Mouse (Mus musculus) midbrain, postnatal 0 days (tissue): ENCODE measurements at regions not wholly inside any gene's neighbourhood (a gene's known extent, or its start where the extent isn't known, plus 50 kb on each side); places are given as distances from the start of the nearest gene placed in this dataset.

Source experiments
- ATAC-seq: fragments of 200-750 bp; cut with Nextera tagmentation; 2 replicates; pipeline ENCODE4 v1.8.0; 2017; ENCODE audit warnings: moderate number of reproducible peaks, mild to moderate bottlenecking, moderate TSS enrichment, moderate library complexity; ENCODE audit not compliant: low FRiP score
- DNase-seq: peaks from one replicate; pipeline ENCODE4 v3.0.0-alpha.2; 2015; ENCODE audit warnings: low spot score
- H3K27ac ChIP-seq: fragments of 300-500 bp; sonication (generic); 2 replicates; pipeline ENCODE4 v1.5.1; 2014; ENCODE audit warnings: low read depth, mild to moderate bottlenecking, low read length, mixed read lengths
- H3K27me3 ChIP-seq: fragments of 300-500 bp; sonication (generic); 2 replicates; pipeline ENCODE4 v1.6.1; 2014; ENCODE audit warnings: low read length, control low read depth, mixed read lengths; ENCODE audit not compliant: insufficient read depth
- H3K36me3 ChIP-seq: fragments of 300-500 bp; sonication (generic); 2 replicates; pipeline ENCODE4 v1.6.1; 2014; ENCODE audit warnings: low read length, control low read depth, mixed read lengths; ENCODE audit not compliant: insufficient read depth
- H3K4me1 ChIP-seq: fragments of 300-500 bp; sonication (generic); 2 replicates; pipeline ENCODE4 v1.6.1; 2014; ENCODE audit warnings: mild to moderate bottlenecking, control low read depth, antibody characterized with exemption, low read length, mixed read lengths; ENCODE audit not compliant: insufficient read depth
- H3K4me2 ChIP-seq: fragments of 300-500 bp; sonication (generic); 2 replicates; pipeline ENCODE4 v1.6.1; 2014; ENCODE audit warnings: low read depth, mild to moderate bottlenecking, low read length, mixed read lengths; ENCODE audit not compliant: poor library complexity, severe bottlenecking
- H3K4me3 ChIP-seq: fragments of 300-500 bp; sonication (generic); 2 replicates; pipeline ENCODE4 v1.5.1; 2014; ENCODE audit warnings: low read depth, mild to moderate bottlenecking, low read length, moderate library complexity
- H3K9ac ChIP-seq: fragments of 300-500 bp; sonication (generic); replicated peaks from 2 replicates; pipeline ENCODE4 v1.6.1; 2014; ENCODE audit warnings: mild to moderate bottlenecking, low read length, moderate library complexity, mixed read lengths; ENCODE audit not compliant: poor library complexity, severe bottlenecking
- H3K9me3 ChIP-seq: fragments of 300-500 bp; sonication (generic); 2 replicates; pipeline ENCODE4 v1.6.1; 2016; ENCODE audit warnings: low read length, control low read depth
- CTCF ChIP-seq: IDR thresholded peaks from 2 replicates; pipeline ENCODE4 v1.5.1; 2016; ENCODE audit warnings: antibody characterized with exemption, mild to moderate bottlenecking
- WGBS: fragments of 180-500 bp; shearing (Covaris S2); extraction: QIAGEN DNeasy Blood & Tissue Kit; methylation state at CpG from one replicate; pipeline ENCODE4 v1.1.7; 2014; 5-methylcytosine and 5-hydroxymethylcytosine counted together

GRCm38 (mm10) chr8:12487201-12487600 lies 85.6 kb upstream of the Spaca7 start:
- Histone ChIP-seq H3K4me1 (no peaks in the 10 kb centered on the region), H3K9me3 (no peaks in the 10 kb centered on the region), H3K4me3 (no peak overlapping the region), H3K27ac (no peak overlapping the region), H3K27me3 (no peaks in the 10 kb centered on the region; the same call in 1 of the 2 replicates), H3K36me3 (no peaks in the 10 kb centered on the region), H3K9ac (no peak overlapping the region), H3K4me2 (no peak overlapping the region)
- DNase-seq (no peak), ATAC-seq (no peak)
- 51% methylated on average over 11 of the region's 11 CpGs for WGBS
- no peak for TF ChIP-seq CTCF

- Histone ChIP-seq H3K36me3 (no peaks in the 10 kb centered on the region), H3K4me1 (no peaks in the 10 kb centered on the region), H3K9ac (no peak overlapping the region), H3K4me2 (no peak overlapping the region), H3K9me3 (no peaks in the 10 kb centered on the region), H3K4me3 (no peak overlapping the region), H3K27me3 (no peaks in the 10 kb centered on the region; the same call in 1 of the 2 replicates), H3K27ac (no peak overlapping the region)
- 94% methylated on average over 5 of the region's 5 CpGs for WGBS
- DNase-seq (no peak), ATAC-seq (no peak)
- TF ChIP-seq CTCF = no peak
Observed at GRCm38 (mm10) chr8:12489194-12489593, 83.6 kb upstream of the Spaca7 start.

GRCm38 (mm10) chr8:12491472-12491871 lies 81.4 kb upstream of the Spaca7 start:
- H3K9ac ChIP-seq = no peak overlapping the region
- WGBS = 82% methylated on average over 6 of the region's 6 CpGs
- DNase-seq = no peak

GRCm38 (mm10) chr8:12492461-12492860 lies 80.4 kb upstream of the Spaca7 start:
- ATAC-seq (no peak), DNase-seq (no peak)
- no peak overlapping the region for H3K4me2 ChIP-seq
- peaks cover 5% of the 10 kb centered on the region for H3K27me3 ChIP-seq
- no peak for TF ChIP-seq CTCF
- H3K27ac ChIP-seq = no peak overlapping the region
- no peaks in the 10 kb centered on the region for H3K4me1 ChIP-seq
- no peaks in the 10 kb centered on the region for H3K9me3 ChIP-seq
- H3K36me3 ChIP-seq = no peaks in the 10 kb centered on the region
- H3K9ac ChIP-seq = no peak overlapping the region
- H3K4me3 ChIP-seq = no peak overlapping the region
- WGBS = 70% methylated on average over 2 of the region's 2 CpGs

More at GRCm38 (mm10) chr8:12491472-12491871, 81.4 kb upstream of the Spaca7 start:
- Histone ChIP-seq H3K4me2 (no peak overlapping the region), H3K9me3 (no peaks in the 10 kb centered on the region), H3K36me3 (no peaks in the 10 kb centered on the region), H3K27ac (no peak overlapping the region), H3K4me1 (no peaks in the 10 kb centered on the region), H3K4me3 (no peak overlapping the region), H3K27me3 (0 out of 2 replicates have a peak, but pooled peaks cover 2% of the 10 kb centered on the region)
- TF ChIP-seq CTCF = no peak
- no peak for ATAC-seq

GRCm38 (mm10) chr8:12494559-12494958 lies 78.3 kb upstream of the Spaca7 start:
- Histone ChIP-seq H3K9ac (no peak overlapping the region), H3K4me1 (no peaks in the 10 kb centered on the region), H3K9me3 (no peaks in the 10 kb centered on the region), H3K4me2 (no peak overlapping the region), H3K36me3 (no peaks in the 10 kb centered on the region), H3K27ac (no peak overlapping the region), H3K27me3 (peaks cover 5% of the 10 kb centered on the region), H3K4me3 (no peak overlapping the region)
- ATAC-seq = no peak
- DNase-seq = no peak
- no peak for TF ChIP-seq CTCF
- 89% methylated on average over 9 of the region's 9 CpGs for WGBS

GRCm38 (mm10) chr8:12497420-12497819 lies 75.4 kb upstream of the Spaca7 start:
- no peak for DNase-seq
- no peak overlapping the region for H3K4me3 ChIP-seq
- WGBS = 19% methylated on average over 5 of the region's 6 CpGs

More at GRCm38 (mm10) chr8:12497420-12497819, 75.4 kb upstream of the Spaca7 start:
- no peaks in the 10 kb centered on the region for H3K36me3 ChIP-seq
- no peak overlapping the region for H3K27ac ChIP-seq
- peaks cover 11% of the 10 kb centered on the region for H3K27me3 ChIP-seq
- ATAC-seq = no peak
- H3K9me3 ChIP-seq = no peaks in the 10 kb centered on the region
- TF ChIP-seq CTCF = no peak
- no peak overlapping the region for H3K4me2 ChIP-seq
- no peaks in the 10 kb centered on the region for H3K4me1 ChIP-seq
- no peak overlapping the region for H3K9ac ChIP-seq
